Mouse (Mus musculus): ENCODE results near the gene Ttc38. TPM values are rescaled to one million over a fixed set of nuclear protein-coding genes. Genes with fewer than 3 reads are reported as not detected.
"Not testable (repeated sequence)": the region's sequence is repeated elsewhere in the genome, so short reads cannot be mapped to it uniquely, and the experiment has no call there.

The Ttc38 gene
- total RNA-seq, 1 experiment from 2014 or later: 23.4 TPM

DNA sequence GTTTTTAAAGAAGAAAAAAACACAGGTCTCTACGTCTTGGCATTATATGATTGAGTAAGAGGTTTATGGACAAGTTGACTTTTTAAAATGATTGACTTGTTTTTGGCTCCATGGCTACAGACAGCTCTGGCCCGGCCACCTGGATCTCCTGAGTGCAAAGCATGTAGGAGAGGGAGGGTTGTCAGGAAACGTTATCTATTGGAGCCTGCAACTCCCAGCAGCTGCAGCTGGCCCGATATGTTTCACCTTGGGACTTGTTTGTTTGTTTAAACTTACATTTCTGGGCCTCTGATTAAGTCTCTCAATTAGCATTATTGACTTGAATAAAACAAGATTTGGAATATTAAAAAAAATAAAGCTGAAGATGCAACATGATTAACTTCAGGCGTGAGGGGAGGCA, 5.4 kb upstream of the Ttc38 start:
- DNase-seq: no peak

DNA sequence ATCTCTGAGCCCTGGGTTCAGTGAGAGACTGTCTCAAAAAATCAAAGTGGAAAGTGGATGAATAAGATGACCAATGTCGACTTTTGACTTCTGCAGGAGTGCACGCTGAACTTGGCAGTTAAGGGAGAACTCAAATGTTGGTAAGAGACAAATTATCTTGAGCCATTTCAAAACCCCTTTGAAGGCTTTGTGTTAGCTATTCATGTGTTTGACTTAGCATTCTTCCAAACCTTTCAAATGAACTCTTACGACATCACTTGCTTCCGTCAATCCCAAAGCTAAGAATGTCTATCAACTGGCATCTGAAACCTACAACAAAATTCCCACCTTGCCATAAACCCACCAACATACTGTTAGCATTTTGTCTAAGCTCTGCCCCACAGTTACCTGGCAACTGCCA, 4.0 kb upstream of the Ttc38 start:
- DNase-seq: no peak

DNA sequence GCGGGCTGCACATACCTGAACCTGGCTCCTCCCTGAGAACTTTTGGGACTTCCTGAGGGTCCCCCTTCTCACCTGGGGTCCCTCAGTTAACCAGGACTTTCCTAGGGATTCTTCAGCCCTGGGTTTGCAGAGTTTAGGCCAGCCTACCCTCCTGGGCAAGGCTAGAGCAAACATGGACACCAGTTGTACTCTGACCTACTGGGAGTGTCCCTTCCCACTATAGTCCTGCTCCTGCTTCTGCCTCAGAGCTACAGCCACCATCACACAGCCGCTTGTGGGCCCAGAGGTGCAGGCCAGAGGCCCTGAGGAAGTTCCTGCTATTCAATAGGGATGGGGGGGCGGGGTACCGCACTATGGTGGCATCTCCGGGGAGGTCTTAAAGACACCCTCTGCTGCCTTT, 2.6 kb upstream of the Ttc38 start:
- DNase-seq: no peak

DNA sequence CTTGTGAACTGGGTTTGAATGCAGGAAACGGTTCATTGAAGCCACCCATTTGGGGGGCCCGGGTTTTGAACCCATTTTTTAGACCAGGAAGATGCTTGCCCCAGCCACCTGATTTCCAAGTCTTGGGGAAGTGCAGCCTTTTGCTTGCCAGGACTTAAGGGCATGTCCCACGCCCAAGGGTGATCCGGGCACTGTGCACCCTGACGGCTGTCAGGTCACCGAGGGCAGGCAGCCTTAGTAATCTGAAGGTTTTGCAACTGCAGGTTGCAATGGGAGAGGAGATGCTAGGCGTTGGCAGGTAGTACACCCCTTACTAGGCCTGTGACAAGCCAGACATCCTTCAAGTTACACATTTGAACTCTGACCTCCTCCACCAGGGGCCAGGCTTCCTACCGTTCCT, 493 bp downstream of the Ttc38 start:
- no peak for DNase-seq

DNA sequence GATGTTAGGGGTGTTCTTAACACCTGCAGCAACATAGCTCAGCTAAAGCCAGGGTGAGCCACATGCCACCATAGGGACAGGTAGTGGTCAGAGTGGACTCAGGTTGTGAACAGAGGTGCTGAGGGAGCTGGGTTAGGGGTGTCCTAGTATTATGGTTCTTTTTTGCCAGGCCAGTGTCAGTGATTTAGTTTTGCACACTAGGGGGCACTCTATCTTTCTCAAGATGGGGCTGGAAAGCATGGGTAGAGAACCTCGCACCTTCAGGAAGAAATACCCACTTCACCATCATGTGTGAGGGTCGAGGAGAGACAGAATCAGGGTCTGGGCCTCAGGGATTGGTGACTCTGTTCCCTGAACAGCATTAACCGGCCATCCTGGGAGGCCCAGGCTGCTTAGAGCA, 3.2 kb downstream of the Ttc38 start:
- no peak for DNase-seq

DNA sequence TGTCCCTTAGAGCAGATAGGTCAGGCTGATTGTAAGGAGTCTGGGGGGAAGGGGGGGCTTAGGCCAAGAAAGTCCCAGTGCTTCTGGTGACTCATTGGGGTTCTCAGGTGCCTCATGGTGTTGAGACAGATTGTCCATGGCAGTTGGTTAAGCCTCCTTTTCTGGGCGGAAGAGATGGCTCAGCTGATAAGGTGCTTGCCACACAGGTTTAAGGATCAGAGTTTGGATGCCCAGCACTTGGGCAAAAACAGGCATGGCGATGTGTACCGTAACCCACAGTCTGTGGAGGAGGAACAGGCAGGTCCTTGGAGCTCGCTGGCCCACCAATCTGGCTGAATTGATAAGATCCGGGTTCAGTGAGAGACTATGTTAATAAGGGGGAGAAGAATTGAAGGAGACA, 4.8 kb downstream of the Ttc38 start:
- no peak for DNase-seq

DNA sequence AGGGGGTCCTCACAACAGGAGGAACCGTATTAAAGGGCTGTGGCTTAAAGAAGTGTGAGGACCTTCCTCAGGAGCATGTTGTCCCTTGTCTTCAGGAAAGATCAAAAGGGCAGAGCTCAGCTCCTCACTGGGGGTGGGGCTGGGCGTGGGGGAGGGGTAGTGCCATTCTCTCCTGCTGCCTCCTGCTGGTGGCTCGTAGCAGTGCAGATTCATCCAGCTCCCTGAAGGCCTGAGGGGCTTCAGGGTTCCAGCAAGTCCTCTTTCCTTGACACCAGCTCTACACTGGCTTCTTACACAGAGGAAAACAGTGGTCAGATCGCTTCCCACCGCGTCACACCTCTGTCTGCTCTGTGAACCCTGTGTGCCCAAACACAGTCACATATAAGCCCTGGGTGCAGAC, 8.9 kb downstream of the Ttc38 start:
- no peak for DNase-seq

DNA sequence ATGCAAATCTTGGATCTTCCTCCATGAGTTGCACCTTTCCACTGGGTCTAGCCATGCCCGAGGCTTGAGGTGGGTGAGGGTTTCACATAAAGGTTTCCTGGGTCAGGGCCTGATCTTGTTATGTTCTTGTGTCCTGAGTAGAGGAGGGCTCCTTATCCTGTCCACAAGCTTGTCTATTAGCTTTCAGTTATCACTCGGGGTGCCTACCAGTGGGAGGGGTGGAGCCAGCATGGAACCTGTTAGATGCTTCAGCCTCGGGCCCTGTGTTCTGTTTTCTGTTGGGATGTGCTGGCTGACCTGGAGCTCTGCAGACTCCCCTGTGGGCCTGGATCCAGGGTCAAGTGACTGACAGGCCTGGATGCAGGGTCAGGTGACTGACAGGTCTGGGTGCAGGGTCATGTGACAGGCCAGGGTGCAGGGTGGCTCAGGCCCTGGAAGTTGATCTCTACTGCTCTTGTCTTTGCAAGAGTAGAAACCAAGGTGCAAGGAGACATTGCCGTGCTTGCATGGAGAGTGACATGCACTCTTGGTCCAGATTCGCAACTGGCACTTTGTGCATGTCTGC, 9.8 kb downstream of the Ttc38 start:
- DNase-seq: no peak

DNA sequence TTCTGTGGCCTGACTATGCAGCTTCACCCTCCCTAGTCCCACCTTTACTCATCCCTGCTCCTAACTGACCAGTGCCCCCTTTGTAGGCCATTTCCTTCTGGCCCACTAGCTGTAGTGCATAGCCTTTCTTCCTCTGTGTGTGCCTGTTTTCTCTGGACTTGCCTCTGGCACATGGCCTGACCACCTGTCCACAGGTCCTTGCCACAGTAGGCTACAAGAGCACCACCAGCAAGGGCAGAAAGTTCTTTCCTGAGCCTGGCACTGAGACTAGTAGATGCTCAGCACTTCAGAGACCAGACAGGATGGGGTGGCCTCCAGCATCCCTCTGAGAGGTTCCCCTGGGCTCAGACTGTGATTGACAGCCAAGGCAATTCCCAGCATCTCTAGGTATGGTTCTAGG, 13.0 kb downstream of the Ttc38 start:
- DNase-seq: no peak

DNA sequence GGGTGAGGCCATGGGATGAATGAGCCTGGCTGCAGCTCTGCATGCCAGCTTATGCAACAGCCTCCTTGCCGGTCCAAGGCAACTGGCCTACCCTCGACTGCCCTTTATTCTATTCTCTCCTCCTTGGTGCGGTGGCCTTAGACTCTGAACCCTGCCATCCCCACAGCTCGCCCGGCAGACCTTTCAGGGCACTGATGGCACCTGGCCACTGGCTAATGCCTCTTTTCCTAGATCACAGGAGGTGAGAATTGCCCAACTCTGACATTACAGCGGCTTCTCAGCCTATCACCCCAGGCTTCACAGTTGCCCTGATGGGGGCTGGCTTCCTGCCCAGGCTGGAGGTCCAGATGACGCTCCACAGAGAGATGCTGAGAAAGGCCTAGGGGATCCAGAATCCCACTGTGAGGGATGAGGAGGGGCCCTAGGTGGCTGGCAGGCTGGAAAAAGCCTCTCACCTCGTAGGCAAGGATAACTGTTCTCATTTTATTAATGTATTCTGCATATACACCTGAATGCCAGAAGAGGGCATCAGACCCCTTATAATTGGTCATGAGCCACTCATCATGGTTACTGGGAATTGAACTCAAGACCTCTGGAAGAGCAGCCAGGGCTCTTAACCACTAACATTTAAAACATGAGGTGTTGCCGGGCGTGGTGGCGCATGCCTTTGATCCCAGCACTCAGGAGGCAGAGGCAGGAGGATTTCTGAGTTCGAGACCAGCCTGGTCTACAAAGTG, 19.7 kb downstream of the Ttc38 start:
- DNase-seq: no peak

DNA sequence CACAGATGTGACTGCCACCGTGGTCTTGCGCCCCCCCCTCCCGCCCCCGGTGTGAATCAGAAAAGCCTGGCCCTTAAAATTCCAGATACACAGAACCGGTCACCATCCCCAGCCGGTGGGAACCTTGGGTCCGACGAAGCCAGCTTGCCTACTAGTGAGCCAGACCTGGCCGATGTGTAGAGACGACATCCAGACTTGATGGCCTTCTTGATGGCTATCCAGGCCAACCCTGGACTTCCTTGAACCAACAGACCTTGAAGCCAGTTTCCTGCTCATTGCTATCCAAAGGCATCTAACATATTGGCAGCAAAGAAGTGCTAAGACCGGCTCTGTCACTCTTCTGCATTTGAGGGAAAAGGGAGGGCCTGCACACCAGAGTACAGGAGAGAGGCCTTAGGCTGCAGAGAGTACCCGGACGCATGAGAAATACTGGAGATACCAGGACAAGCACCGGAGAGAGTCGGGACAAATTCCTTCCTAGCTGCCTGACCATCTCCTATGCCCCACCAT, 26.9 kb downstream of the Ttc38 start:
- no peak for DNase-seq

DNA sequence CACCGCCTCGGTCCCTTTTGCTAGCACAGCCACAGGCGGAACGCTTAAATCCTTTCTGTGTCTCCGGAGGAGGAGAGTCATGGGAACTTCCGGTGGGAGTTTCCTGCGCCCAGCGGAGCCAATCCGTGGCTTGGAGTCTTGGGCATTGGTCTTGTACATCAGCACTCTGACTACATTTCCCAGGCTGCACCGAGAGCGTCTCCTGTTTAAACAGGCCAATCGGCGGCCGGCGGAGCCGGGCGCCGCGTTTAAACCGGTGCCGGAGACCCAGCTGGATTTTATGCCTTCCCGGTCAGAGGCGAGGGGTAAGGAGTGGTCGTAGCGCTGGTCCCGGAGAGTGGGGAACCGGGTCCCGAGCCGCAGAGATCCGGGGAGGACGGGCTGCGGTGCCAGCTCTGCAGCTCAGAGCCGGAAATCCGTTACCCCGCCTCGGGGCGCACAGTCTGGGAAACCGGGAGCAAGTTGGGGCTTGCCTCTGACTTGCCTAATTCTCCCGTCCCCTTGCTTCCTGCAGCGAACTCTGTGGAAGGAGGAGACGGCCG, 27.5 kb downstream of the Ttc38 start, which contains the start of gene Gtse1:
Gene Gtse1 (plus strand): TSS at position 256 of the 542 bp plus-strand sequence.
- DNase-seq: peak; percentile 88

DNA sequence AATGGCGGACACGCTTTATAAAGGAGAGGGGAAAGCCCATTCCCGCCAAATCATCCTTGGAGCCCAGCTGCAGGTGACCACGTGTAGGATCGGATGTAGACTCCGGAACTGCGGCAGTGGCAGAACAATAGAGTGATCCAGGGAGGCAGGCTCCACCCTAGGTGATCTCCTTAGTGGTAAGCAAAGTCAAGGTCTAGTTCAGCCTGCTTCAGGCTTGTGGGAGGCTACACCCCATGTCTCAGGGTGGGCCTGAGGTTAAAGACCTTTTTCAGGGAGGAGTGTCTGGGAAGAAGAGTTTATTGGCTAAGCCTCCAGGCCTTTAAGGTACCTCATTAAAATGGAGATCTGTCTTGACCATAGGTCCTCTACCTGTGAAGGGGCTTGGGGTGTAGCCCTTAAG, 33.8 kb downstream of the Ttc38 start:
- not testable (repeated sequence) for DNase-seq

DNA sequence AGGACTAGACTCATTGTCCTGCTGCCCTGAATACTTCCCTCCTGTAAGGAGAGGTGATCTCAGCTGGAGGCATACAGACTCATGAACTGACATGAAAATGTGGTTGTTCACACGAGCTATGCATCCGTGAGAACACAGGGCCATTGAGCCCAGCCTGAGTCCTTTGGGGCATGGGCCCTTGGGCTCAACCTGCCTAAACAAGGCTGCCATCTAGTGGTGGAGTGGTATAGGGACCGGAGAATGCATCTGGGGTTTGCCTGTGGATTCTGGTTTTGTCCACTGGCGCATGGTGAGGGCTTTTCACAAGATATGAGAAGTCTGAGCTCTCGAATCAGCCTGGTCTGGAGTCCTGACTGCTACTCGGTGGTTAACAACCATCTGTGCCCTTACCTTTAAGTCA, 35.6 kb downstream of the Ttc38 start:
- peak; percentile 62 for DNase-seq

DNA sequence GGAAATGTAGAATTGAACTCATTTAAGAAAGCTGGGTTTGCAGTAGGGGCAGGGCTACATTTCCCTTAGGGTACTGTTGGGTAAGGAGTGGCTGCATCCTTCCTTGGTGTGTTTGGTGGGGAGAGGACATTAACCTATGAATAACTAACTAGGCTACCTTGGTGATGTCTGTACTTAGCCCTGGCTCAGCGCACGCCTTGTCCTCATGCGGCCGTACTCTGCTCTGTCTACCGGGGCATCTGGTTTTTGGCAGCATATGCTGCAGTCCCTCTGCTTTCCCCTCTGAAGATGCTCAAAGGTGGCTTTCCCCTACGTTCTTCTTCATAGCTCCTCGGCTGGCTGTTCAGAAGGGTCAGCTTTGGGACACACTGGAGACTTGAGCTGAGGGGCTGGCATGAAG, 45.2 kb downstream of the Ttc38 start:
- DNase-seq: no peak

DNA sequence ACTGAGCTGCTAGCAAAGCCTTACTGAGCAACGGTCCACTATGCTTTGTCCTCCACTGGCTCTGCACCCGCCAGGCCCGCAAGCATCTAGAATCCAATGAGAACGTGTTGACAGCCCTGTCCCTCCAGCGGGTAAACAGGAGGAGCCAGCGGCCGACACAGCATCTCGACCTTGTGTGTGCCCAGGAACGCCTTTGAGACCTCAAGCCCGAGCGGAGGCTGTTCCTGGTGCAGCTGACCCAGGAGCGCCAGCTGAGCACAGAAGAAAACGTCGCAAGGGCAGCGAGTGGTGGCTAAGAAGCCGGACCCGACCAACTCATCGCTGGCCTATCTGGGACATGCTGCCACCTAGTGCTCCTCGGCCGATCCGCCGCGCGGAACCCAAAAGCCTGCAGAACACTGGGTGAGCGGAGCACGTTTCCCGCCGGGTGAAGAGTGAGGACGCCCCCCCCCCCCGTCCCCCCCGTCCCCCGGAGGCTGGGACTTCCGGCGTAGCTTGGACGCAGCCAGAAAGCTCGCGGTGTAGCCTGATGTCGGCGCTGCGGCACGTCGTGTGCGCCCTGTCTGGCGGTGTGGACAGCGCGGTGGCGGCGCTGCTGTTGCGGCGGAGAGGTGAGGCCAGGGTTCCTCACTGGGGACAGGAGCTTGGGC, 46.9 kb downstream of the Ttc38 start, which contains the start of gene Trmu:
Gene Trmu (plus strand): TSS at position 465 of the 650 bp plus-strand sequence.
- DNase-seq: peak; percentile 90

DNA sequence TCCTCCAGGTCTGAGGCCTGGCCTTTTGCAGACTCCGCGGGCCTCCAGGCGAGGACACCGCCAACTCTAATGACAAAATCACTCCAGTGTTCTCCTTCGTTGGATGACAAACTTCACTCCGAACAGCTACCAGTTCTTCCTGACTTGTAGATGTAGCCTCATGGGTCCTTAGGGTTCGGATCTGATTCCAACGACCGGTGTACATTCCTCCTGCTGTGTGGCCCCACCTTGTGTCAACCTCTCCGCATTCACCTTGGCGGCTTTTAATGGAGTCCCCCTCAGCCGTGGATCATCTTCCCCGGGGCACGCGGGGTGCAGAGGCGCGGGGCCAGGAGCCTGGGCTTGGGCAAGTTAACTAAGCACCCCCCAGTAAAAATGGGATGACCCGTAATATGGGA, 47.4 kb downstream of the Ttc38 start:
- no peak for DNase-seq

DNA sequence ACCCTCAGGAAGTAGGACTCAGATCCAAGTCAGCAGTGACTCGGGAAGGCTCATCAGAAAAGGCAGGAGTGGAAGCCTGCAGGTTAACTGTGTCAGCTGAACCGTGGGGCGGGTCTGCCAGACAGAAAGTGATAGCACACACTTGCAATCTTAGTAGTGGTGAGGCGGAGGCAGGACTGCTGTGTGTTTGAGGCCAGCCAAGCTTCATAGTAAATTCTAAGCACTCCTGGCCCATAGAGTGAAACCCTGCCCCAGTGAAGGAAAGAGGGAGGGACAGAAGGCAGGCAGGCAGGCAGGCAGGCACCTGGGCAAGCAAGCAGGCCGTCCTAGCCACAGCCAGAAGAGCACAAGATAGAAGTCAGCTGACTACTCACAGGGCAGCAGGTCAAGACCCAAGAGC, 53.5 kb downstream of the Ttc38 start:
- DNase-seq: no peak

DNA sequence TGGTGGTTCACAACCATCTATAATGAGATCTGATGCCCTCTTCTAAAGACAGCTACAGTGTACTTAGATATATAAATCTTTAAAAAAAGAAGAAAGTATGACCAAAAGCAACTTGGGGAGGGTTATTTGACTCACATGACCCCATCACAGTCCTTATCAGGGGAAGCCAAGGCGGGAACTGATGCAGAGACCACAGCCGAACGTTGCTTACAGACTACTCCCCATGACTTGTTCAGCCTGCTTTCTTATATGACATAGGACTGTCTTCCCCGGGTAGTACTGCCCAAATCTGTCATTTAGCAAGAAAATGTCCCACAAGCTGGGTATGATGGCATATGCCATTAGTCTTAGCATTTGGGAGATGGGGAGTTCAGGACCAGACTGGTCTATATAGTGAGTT, 57.1 kb downstream of the Ttc38 start:
- no peak for DNase-seq

DNA sequence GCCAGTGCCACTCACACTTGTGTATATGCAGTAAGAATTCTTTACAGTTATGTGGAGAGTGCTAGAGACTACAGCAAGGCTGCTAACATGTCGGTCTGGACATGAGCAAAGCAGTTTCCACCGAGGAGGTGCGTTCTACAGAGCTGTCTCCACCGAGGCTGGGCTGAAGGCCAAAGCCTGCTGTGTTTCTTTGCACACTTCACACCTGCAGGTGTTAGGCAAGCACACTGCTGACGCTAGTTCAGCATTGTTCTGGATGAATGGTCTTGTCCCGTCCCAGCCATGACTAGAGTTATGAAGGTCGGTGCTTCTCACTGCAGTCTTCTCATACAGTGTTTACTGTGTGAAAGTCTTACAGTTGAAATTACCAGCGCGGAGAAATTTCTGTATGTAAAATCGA, 59.9 kb downstream of the Ttc38 start:
- no peak for DNase-seq

DNA sequence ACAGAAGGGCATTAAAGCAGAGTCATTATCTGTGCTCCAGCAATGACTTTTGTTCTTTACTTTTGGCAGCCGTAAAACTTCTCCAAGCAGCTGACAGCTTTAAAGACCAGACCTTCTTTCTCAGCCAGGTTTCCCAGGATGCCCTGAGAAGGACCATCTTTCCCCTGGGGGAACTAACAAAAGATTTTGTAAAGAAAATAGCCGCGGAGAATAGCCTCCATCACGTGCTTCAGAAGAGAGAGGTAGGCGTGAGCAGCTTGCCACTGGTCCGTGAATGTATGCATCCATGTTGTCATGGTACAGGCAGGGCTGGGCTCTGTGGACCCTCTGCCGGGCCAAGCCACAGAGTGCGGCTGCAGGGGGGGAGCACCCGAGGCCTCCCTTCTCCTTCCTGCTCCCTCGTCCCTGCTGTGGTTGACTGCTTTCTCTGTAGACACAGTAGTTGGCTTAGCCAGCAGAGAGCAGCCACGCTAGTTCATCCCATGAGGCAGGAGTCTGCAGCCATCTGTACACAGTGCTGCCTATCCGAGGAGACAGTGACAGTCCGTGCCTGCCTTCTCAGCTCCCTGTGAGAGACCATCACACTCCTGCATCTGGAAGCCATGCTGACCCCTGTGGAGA, 60.5 kb downstream of the Ttc38 start:
- DNase-seq: no peak

DNA sequence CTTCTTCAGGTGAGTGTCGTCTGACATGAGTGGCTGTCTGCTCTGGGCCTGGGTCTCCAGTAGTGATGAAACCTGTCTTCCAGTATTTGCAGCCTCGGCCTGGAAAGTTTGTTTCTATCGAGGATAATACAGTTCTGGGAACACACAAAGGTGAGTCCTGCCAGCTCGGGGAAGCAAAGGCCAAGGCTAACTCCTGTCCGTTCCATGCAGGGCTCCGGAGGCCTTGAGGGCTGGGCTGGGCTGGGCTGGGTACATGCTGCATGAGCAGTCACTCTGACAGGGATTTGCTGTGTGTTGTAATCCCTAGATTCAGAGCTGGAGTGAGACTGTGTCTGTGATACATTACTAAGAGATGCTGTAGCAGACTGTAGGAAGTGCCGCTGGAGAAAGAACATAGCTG, 61.8 kb downstream of the Ttc38 start:
- no peak for DNase-seq

DNA sequence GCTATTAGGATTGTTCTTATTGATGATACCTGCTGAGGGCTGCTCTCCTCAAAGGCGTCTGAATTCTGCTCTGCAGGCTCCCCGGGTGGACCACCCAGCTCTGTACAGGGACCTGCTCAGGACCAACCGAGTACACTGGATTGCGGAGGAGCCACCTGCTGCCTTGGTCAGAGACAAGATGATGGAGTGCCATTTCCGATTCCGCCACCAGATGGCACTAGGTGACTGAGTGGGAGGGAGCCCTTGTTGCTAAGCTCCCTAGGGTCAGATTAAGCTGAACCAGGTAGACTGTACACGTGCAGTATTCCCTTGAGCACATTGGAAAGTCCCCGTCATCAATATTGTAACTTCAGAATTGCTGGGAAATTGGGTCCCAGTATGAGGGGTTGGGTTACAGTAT, 64.2 kb downstream of the Ttc38 start:
- DNase-seq: peak; percentile 79
